Mouse (Mus musculus) small intestine, adult 2 months (tissue): Measurements from ENCODE around the gene Sat2. TPM values are rescaled to one million over a fixed set of nuclear protein-coding genes. Genes with fewer than 3 reads are reported as not detected.
"Not testable (repeated sequence)": the region's sequence is repeated elsewhere in the genome, so short reads cannot be mapped to it uniquely, and the experiment has no call there.

Source experiments
- H3K27ac ChIP-seq: fragments of 200-500 bp; 2 replicates; pipeline ENCODE4 v1.5.1; 2012; ENCODE audit warnings: low read depth, low read length, control low read depth, inconsistent platforms; ENCODE audit not compliant: insufficient read depth
- H3K27me3 ChIP-seq: fragments of 200-500 bp; 2 replicates; pipeline ENCODE4 v1.6.1; 2012; ENCODE audit warnings: mild to moderate bottlenecking, moderate library complexity, low read length, inconsistent platforms; ENCODE audit not compliant: control insufficient read depth, insufficient read depth
- H3K36me3 ChIP-seq: fragments of 200-500 bp; 2 replicates; pipeline ENCODE4 v1.6.1; 2012; ENCODE audit warnings: mild to moderate bottlenecking, low read length, control low read depth, inconsistent platforms; ENCODE audit not compliant: control insufficient read depth, insufficient read depth
- H3K4me1 ChIP-seq: fragments of 200-500 bp; 2 replicates; pipeline ENCODE4 v1.6.1; 2012; ENCODE audit warnings: low read length, inconsistent platforms, mixed read lengths; ENCODE audit not compliant: control insufficient read depth, insufficient read depth, insufficient read length
- H3K4me3 ChIP-seq: fragments of 200-500 bp; 2 replicates; pipeline ENCODE4 v1.5.1; 2012; ENCODE audit warnings: low read depth, mild to moderate bottlenecking, control low read depth, inconsistent platforms, low read length, moderate library complexity
- CTCF ChIP-seq: fragments of 200-500 bp; IDR thresholded peaks from 2 replicates; pipeline ENCODE4 v1.5.1; 2012; ENCODE audit warnings: low read depth, mild to moderate bottlenecking, control low read depth, inconsistent platforms, low read length, moderate library complexity, mixed read lengths; ENCODE audit not compliant: insufficient replicate concordance, insufficient read length; ENCODE audit errors: extremely low read depth
- POLR2A ChIP-seq: fragments of 200-500 bp; IDR thresholded peaks from 2 replicates; pipeline ENCODE4 v1.6.1; 2012; ENCODE audit warnings: low read depth, mild to moderate bottlenecking, control low read depth, inconsistent platforms, low read length, moderate library complexity
- WGBS: fragments of 180-500 bp; shearing (Covaris S2); methylation state at CpG from one replicate; pipeline ENCODE4 v1.1.7; 2018; 5-methylcytosine and 5-hydroxymethylcytosine counted together
- polyA plus RNA-seq: library from polyadenylated mRNA; depleted of rRNA; stranded (reverse); fragments of >200 nt; gene quantifications from 2 replicates; pipeline ENCODE4 v1.2.3, GENCODE M21; 2012

The Sat2 gene
- polyA plus RNA-seq, 1 experiment, result 0.49 TPM

- Histone ChIP-seq H3K4me3 (peak overlapping the region; percentile 67), H3K27me3 (no peaks in the 10 kb centered on the region), H3K4me1 (peaks cover 12% of the 10 kb centered on the region), H3K36me3 (no peaks in the 10 kb centered on the region), H3K27ac (no peak overlapping the region)
- TF ChIP-seq POLR2A (no peak), CTCF (no peak)
- 12% methylated on average over 6 of the region's 6 CpGs for WGBS
Observed at GRCm38 (mm10) chr11:69622406-69622805, 582 bp downstream of the Sat2 start.

GRCm38 (mm10) chr11:69623006-69623405 lies 1.2 kb downstream of the Sat2 start:
- H3K27ac ChIP-seq, result no peak overlapping the region
- no peaks in the 10 kb centered on the region for H3K36me3 ChIP-seq
- H3K27me3 ChIP-seq, result no peaks in the 10 kb centered on the region
- no peak overlapping the region for H3K4me3 ChIP-seq
- H3K4me1 ChIP-seq, result peaks cover 12% of the 10 kb centered on the region
- TF ChIP-seq CTCF (no peak), POLR2A (no peak)
- WGBS, result 64% methylated on average over 4 of the region's 4 CpGs

GRCm38 (mm10) chr11:69624339-69624738 lies 2.5 kb downstream of the Sat2 start:
- WGBS, result 82% methylated on average over 2 of the region's 2 CpGs
- not testable (repeated sequence) for H3K27me3 ChIP-seq, H3K36me3 ChIP-seq, H3K27ac ChIP-seq, H3K4me3 ChIP-seq
- H3K4me1 ChIP-seq, result peaks cover 12% of the 10 kb centered on the region

GRCm38 (mm10) chr11:69628286-69628685 lies 6.5 kb downstream of the Sat2 start:
- no peak overlapping the region for H3K4me3 ChIP-seq
- H3K27ac ChIP-seq, result no peak overlapping the region
- WGBS, result 37% methylated on average over 6 of the region's 6 CpGs
- H3K4me1 ChIP-seq, result no peaks in the 10 kb centered on the region
- no peaks in the 10 kb centered on the region for H3K27me3 ChIP-seq
- no peaks in the 10 kb centered on the region for H3K36me3 ChIP-seq
- TF ChIP-seq CTCF, result peak; percentile 95; the same call in 1 of the 2 replicates
- TF ChIP-seq POLR2A, result no peak

- no peak overlapping the region for H3K4me3 ChIP-seq
- no peaks in the 10 kb centered on the region for H3K27me3 ChIP-seq
- 57% methylated on average over 1 of the region's 1 CpGs for WGBS
- no peak overlapping the region for H3K27ac ChIP-seq
- TF ChIP-seq POLR2A, result no peak
- no peak for TF ChIP-seq CTCF
- H3K4me1 ChIP-seq, result no peaks in the 10 kb centered on the region
- H3K36me3 ChIP-seq, result no peaks in the 10 kb centered on the region
Observed at GRCm38 (mm10) chr11:69629802-69630201, 8.0 kb downstream of the Sat2 start.

- Histone ChIP-seq H3K36me3 (no peaks in the 10 kb centered on the region; the same call in 1 of the 2 replicates), H3K4me3 (peak within 1 kb of the TSS; percentile 86), H3K27me3 (no peaks in the 10 kb centered on the region), H3K4me1 (no peaks in the 10 kb centered on the region), H3K27ac (peak within 1 kb of the TSS; percentile 41)
- TF ChIP-seq POLR2A (peak; percentile 55), CTCF (peak; percentile 84)
- WGBS, result 0% methylated on average over 35 of the region's 56 CpGs
Observed at GRCm38 (mm10) chr11:69632284-69633089, 10.7 kb downstream of the Sat2 start, which contains the start of gene Fxr2. Gene Fxr2 (plus strand): TSS chr11:69632990.

GRCm38 (mm10) chr11:69633128-69633866 lies 11.5 kb downstream of the Sat2 start:
- TF ChIP-seq CTCF, result no peak
- TF ChIP-seq POLR2A, result no peak
- WGBS, result under 1% methylated on average over 50 of the region's 50 CpGs
- H3K27me3 ChIP-seq, result no peaks in the 10 kb centered on the region

More at GRCm38 (mm10) chr11:69633128-69633866, 11.5 kb downstream of the Sat2 start:
- Histone ChIP-seq H3K4me3 (peak overlapping the region; percentile 86), H3K27ac (peak overlapping the region; percentile 26; the same call in 1 of the 2 replicates), H3K36me3 (peaks cover 2% of the 10 kb centered on the region), H3K4me1 (no peaks in the 10 kb centered on the region)
